Mouse (Mus musculus) telencephalon, adult 2 months (tissue): ENCODE measurements around the gene Rundc3a.
"Not testable (repeated sequence)": the region's sequence is repeated elsewhere in the genome, so short reads cannot be mapped to it uniquely, and the experiment has no call there.

Experiments used
- DNase-seq: peaks from one replicate; pipeline ENCODE4 v3.0.0-alpha.2; 2011; ENCODE audit warnings: low read depth, low spot score

The Rundc3a gene

GRCm38 (mm10) chr11:102393238-102393634 lies at the start of gene Rundc3a:
TSS of gene Rundc3a (plus strand) at chr11:102393403.
- peak; percentile 89 for DNase-seq

- DNase-seq, result no peak
Observed at GRCm38 (mm10) chr11:102344458-102344857, 48.7 kb upstream of the Rundc3a start.

- no peak for DNase-seq
Observed at GRCm38 (mm10) chr11:102346926-102347325, 46.3 kb upstream of the Rundc3a start.

GRCm38 (mm10) chr11:102347683-102348082 lies 45.5 kb upstream of the Rundc3a start:
- DNase-seq, result no peak

- no peak for DNase-seq
Observed at GRCm38 (mm10) chr11:102348101-102348585, 45.1 kb upstream of the Rundc3a start.

- DNase-seq, result no peak
Observed at GRCm38 (mm10) chr11:102348771-102349170, 44.4 kb upstream of the Rundc3a start.

- no peak for DNase-seq
Observed at GRCm38 (mm10) chr11:102349189-102349954, 43.8 kb upstream of the Rundc3a start.

GRCm38 (mm10) chr11:102350416-102350815 lies 42.8 kb upstream of the Rundc3a start:
- DNase-seq, result no peak

GRCm38 (mm10) chr11:102350981-102351523 lies 42.2 kb upstream of the Rundc3a start:
- DNase-seq, result no peak

GRCm38 (mm10) chr11:102352378-102352777 lies 40.8 kb upstream of the Rundc3a start:
- no peak for DNase-seq

- DNase-seq, result no peak
Observed at GRCm38 (mm10) chr11:102353021-102353431, 40.2 kb upstream of the Rundc3a start.

- DNase-seq, result no peak
Observed at GRCm38 (mm10) chr11:102355501-102355900, 37.7 kb upstream of the Rundc3a start.

- DNase-seq, result no peak
Observed at GRCm38 (mm10) chr11:102356190-102356589, 37.0 kb upstream of the Rundc3a start.

- DNase-seq, result no peak
Observed at GRCm38 (mm10) chr11:102356636-102357350, 36.4 kb upstream of the Rundc3a start.

- DNase-seq, result no peak
Observed at GRCm38 (mm10) chr11:102358365-102358764, 34.8 kb upstream of the Rundc3a start.

- no peak for DNase-seq
Observed at GRCm38 (mm10) chr11:102361776-102362495, 31.3 kb upstream of the Rundc3a start.

- DNase-seq, result no peak
Observed at GRCm38 (mm10) chr11:102363623-102364022, 29.6 kb upstream of the Rundc3a start.

GRCm38 (mm10) chr11:102364570-102365371 lies 28.4 kb upstream of the Rundc3a start:
- no peak for DNase-seq

- DNase-seq, result no peak
Observed at GRCm38 (mm10) chr11:102365699-102366098, 27.5 kb upstream of the Rundc3a start.

GRCm38 (mm10) chr11:102366103-102366502 lies 27.1 kb upstream of the Rundc3a start, which contains the start of gene Slc4a1:
TSS of gene Slc4a1 (minus strand) at chr11:102366203.
- not testable (repeated sequence) for DNase-seq
